Mouse (Mus musculus): ENCODE measurements at regions not wholly inside any gene's neighbourhood (a gene's known extent, or its start where the extent isn't known, plus 50 kb on each side); places are given as distances from the start of the nearest gene placed in this dataset.
A peak's percentile ranks its signal among the peaks of the same experiment; 100 is the strongest.

GRCm38 (mm10) chr13:79057424-79057823 lies 857.9 kb upstream of the Nr2f1 start:
- no peak for DNase-seq

- DNase-seq: no peak
Measured at GRCm38 (mm10) chr13:79054481-79054880, 854.9 kb upstream of the Nr2f1 start.

- DNase-seq: no peak
Measured at GRCm38 (mm10) chr13:79053428-79053827, 853.9 kb upstream of the Nr2f1 start.

GRCm38 (mm10) chr13:79047240-79047639 lies 847.7 kb upstream of the Nr2f1 start:
- DNase-seq: no peak

- DNase-seq: no peak
Measured at GRCm38 (mm10) chr13:79044657-79045056, 845.1 kb upstream of the Nr2f1 start.

GRCm38 (mm10) chr13:79037883-79038282 lies 838.3 kb upstream of the Nr2f1 start:
- no peak for DNase-seq

- DNase-seq: no peak
Measured at GRCm38 (mm10) chr13:79035276-79035675, 835.7 kb upstream of the Nr2f1 start.

- DNase-seq: peak; percentile 78
Measured at GRCm38 (mm10) chr13:79029974-79030373, 830.4 kb upstream of the Nr2f1 start.

GRCm38 (mm10) chr13:79027877-79028760 lies 828.6 kb upstream of the Nr2f1 start:
- peak; percentile 65 for DNase-seq

- peak; percentile 29 for DNase-seq
Measured at GRCm38 (mm10) chr13:79025645-79026044, 826.1 kb upstream of the Nr2f1 start.

- DNase-seq: no peak
Measured at GRCm38 (mm10) chr13:79018051-79018450, 818.5 kb upstream of the Nr2f1 start.

GRCm38 (mm10) chr13:79003313-79003712 lies 803.8 kb upstream of the Nr2f1 start:
- no peak for DNase-seq

GRCm38 (mm10) chr13:78998855-78999254 lies 799.3 kb upstream of the Nr2f1 start:
- peak; percentile 52 for DNase-seq

- DNase-seq: no peak
Measured at GRCm38 (mm10) chr13:78992326-78992725, 792.8 kb upstream of the Nr2f1 start.

GRCm38 (mm10) chr13:78985921-78986320 lies 786.4 kb upstream of the Nr2f1 start:
- DNase-seq: no peak

GRCm38 (mm10) chr13:78977224-78977780 lies 777.7 kb upstream of the Nr2f1 start:
- no peak for DNase-seq

- peak; percentile 56 for DNase-seq
Measured at GRCm38 (mm10) chr13:78938351-78938741, 738.8 kb upstream of the Nr2f1 start.

GRCm38 (mm10) chr13:78937389-78938350 lies 738.1 kb upstream of the Nr2f1 start:
- DNase-seq: peak; percentile 58

GRCm38 (mm10) chr13:78935990-78936650 lies 736.6 kb upstream of the Nr2f1 start:
- DNase-seq: peak; percentile 76

GRCm38 (mm10) chr13:78928347-78928746 lies 728.8 kb upstream of the Nr2f1 start:
- DNase-seq: no peak

GRCm38 (mm10) chr13:78920802-78921201 lies 721.2 kb upstream of the Nr2f1 start:
- no peak for DNase-seq

- peak; percentile 17 for DNase-seq
Measured at GRCm38 (mm10) chr13:78909839-78910238, 710.3 kb upstream of the Nr2f1 start.

- DNase-seq: no peak
Measured at GRCm38 (mm10) chr13:78904102-78904501, 704.5 kb upstream of the Nr2f1 start.

All from embryo, embryonic 11 days (tissue).